Mouse (Mus musculus): ENCODE results near the gene Usp10.

The Usp10 gene

DNA sequence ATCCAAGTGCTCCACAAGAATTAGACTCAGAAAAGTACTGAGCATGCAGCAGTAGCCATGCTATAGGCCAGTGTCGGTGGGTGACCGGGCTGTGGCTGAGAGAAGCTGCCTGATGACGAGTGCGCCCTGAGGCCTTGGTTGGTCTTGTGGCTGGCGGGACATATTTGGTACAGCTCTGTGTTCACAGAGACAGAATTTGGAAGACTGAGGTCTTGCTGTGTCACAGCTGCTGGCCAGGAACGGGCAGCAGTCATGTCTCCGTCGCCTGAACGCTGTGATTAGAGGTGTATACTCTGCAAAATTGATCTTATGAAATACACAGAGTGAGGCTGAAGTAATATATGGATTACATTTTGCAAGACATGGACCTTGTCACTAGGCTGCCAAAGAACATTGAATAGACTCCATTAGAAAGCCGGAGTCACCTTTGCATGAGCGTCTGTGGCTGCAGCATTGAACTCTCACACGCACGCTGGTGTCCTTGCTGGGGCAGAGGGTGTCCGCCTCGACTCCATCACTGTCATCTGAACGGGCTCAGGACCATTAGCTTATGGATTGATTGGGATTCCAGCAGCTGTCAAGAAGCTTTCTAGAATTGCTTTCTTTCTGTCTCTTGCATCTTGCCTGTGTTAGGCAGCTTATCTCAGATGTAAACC, 6.2 kb downstream of the Usp10 start:
- no peak for DNase-seq

GRCm38 (mm10) chr8:119917415-119917814, 7.3 kb downstream of the Usp10 start:
- DNase-seq, result no peak

- no peak for DNase-seq
Measured at GRCm38 (mm10) chr8:119918155-119918567, 8.0 kb downstream of the Usp10 start.

- DNase-seq, result no peak
Measured at GRCm38 (mm10) chr8:119923259-119923658, 13.1 kb downstream of the Usp10 start.

GRCm38 (mm10) chr8:119925428-119925827, 15.3 kb downstream of the Usp10 start:
- DNase-seq, result no peak

DNA sequence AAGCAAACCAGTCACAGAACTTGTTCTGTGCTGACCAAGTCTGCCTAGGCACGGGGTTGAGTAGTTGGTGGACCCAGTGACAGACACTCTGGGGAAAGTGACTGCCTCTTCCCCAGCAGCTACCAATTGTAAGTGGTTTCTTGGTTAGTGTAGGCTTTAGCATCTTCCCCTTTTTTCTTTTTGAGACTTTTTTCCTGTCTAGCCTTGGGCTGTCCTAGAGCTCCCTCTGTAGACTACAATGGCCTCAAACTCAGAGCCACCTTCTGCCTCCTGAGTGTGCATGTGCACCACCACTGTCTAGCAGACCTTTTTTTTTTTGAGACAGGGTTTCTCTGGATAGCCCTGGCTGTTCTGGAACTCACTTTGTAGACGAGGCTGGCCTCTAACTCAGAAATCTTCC, 16.3 kb downstream of the Usp10 start:
- DNase-seq, result peak; percentile 60

DNA sequence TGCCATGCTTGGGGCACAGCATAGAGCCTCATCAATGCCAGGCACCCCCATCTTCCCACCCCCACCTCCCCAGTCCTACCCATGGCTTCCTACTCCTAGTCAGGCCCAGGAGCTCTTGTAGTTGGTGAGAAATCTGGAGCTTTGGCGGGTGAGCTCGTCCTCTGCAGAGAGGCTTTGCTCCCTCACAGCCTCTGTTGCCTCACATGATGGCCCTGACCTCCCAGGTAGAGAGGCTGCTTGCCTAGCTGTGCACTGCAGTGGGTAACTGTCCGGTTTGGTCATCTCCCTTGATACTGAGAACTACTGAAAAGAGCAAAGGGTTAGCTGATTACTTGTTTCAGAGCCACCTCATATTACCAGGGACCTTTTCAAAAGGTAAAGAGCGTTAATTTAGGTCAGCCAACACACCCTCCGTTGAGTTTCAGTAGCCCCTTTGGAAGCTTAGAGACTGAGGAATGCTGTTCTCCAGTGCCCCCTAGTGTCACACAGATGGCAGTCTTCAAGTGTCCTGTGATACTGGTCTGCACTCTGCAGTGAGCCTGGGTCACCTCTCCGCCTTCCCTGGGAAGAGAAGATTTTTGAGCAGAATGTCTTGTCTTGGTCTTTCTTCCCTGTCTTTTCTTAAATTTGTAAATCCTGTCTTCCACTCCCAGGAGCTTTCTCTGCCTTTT, 17.4 kb downstream of the Usp10 start:
- DNase-seq, result peak; percentile 72

- DNase-seq, result no peak
Measured at GRCm38 (mm10) chr8:119931317-119931716, 21.2 kb downstream of the Usp10 start.

DNA sequence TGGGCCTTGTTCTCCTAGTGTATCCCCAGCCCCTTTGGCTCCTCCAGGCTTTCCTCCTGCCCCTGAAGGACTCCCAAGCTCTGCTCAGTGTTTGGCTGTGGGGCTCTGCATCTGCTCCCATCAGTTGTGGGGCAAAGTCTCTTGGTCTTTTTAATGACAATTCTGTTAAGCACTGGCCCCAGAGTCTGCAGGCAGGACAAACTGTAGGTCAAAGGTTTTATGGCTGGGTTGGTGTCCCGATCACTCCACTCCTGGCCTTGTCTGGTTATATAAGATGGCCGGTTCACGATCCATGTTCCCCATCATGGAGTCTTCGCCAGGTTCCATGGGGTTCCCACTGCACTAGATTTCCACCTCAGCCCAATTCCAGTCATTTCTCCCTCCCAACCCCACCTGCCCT, 23.5 kb downstream of the Usp10 start:
- DNase-seq, result peak; percentile 74

GRCm38 (mm10) chr8:119935541-119935940, 25.4 kb downstream of the Usp10 start:
- DNase-seq, result peak; percentile 71

DNA sequence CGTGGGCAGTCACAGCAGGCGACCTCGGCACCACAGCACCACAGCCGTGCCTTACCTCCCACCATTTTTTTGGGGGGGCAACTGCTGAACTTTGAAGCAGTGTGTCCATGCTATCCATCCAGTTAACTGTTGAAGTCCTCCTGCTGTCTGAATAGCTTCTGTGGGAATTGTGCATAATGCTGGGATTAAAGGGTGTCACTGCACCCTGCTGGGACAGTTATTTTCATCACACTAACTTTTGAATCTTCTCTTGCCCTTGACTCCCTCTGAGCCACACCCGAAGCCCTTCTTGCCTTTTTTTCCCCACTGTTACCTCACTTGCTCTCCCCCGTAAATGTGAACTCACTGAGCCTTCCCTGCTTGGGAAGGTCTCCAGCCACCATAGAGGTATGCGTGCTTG, 28.3 kb downstream of the Usp10 start:
- no peak for DNase-seq

GRCm38 (mm10) chr8:119939336-119939735, 29.2 kb downstream of the Usp10 start:
- no peak for DNase-seq

- no peak for DNase-seq
Measured at GRCm38 (mm10) chr8:119941471-119941870, 31.3 kb downstream of the Usp10 start.

- no peak for DNase-seq
Measured at GRCm38 (mm10) chr8:119943616-119944015, 33.5 kb downstream of the Usp10 start.

- DNase-seq, result peak; percentile 89
Measured at GRCm38 (mm10) chr8:119944096-119944811, 34.1 kb downstream of the Usp10 start.

DNA sequence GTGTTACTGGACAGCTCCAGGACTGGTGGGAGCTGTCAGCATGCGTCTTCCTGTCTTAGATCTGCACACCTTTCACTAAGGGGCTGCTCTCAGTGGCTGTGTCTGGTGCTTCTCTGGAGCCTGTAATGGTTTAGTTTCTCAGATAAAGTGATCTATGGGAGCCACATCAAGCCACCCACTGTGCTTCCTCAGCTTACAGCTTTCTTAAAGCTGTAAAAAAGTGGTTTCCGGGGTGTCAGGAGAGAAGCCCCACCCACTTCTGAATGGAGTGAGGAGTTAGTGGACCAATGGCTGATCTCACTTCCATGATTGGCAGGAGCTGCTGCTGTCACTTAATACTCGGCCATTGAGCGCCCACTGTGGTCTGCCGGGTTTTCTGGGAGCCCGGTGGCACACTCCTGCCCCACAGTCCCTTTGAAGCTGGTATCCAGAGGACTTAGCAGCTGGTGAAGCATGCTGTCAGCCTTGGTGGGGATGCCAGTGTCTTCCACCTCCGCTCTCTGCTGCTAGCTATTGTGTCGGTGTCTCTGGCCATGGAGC, 36.2 kb downstream of the Usp10 start:
- DNase-seq, result no peak

DNA sequence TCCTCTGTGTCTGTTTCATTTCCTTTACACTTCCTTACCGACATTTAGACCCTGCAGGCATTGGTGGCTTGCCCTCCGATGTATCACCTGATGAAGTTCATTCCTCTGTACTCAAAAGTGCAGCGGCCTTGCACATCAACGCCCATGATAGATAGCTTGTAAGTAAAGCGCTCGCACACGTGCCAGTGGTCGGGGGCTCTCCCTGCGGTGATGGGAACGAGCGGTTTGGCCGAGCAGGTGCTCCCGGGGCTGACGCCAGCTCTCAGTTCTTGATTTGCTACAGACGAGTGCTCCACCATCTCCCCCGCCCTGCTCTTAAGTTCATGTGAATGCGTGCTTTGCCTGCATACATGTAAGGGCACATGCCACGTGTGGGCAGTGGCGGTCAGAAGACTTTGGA, 37.5 kb downstream of the Usp10 start:
- no peak for DNase-seq

DNA sequence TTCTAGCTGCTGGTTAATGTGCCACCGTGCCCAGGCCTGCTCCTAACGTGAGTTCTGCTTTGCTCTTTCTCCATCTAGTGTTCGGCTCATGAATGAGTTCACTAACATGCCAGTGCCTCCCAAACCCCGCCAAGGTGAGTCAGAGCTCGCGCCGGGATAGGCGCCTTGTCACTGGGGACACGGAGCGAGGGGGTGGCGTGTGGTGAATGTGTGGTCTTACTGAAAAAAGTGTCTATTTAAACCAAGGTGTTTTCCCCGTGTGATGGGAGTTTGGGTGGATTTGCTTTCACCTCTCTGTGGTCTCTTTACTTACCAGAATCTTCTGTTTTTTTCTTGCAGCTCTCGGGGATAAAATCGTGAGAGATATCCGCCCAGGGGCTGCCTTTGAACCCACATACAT, 38.2 kb downstream of the Usp10 start:
- no peak for DNase-seq

DNA sequence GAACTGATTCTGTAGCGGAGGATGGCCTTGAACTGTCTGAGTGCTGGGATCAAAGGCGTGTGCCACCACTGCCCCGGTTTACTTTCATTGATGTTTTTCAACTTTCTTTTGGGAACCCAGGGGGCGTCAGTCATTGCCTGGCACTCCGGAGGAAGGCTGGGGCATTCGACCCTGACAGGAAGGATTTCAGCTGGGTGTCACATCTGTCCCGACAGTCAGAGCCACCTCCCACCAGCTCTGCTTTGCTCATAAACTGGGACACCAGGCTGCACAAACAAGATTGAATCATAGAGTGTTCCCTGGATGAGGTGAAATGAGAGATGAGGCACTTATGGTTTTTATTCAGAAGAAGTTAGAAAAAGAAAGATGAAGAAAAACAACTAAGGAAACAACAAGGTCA, 42.1 kb downstream of the Usp10 start:
- no peak for DNase-seq

DNA sequence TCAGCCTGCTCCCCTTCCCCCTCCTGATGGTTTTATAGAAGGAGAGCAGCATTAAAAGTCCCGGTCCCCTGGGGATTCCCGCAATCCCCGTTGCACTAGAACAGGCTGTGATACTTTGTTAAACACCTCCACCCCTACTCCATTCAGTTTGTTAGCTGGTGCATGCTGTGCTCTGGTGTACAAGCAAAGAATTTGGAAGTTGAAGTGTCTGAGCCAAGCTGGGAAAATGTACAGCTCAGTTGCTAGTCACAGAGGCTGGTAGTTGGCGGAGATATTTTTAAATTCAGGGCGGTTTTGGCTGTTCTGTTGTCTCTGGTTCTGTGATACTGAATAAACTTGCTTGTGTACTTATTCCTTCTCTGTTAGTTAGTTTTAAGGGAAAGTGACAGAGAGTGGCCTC, 42.6 kb downstream of the Usp10 start:
- DNase-seq, result no peak

DNA sequence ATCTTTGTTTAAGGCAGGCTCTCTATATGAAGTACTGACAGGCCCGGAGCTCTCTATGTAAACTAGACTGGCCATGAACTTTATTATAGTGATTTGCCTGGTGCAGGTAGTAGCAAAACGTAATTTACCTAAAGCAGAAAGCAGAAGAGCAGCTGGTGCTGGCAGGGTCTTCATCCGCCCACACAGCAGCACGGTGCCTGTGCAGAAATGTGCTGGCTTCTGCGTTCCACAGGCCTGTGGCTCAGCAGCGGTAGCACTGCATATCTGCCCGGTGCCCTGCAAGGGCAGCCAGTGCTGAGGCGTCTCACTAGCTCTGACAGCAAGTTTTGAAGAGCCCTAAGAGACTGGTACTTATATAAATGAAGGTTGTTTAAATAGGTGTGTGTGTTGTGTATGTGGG, 45.2 kb downstream of the Usp10 start:
- no peak for DNase-seq

- DNase-seq, result peak; percentile 69
Measured at GRCm38 (mm10) chr8:119958076-119958475, 47.9 kb downstream of the Usp10 start.

- DNase-seq, result no peak
Measured at GRCm38 (mm10) chr8:119960531-119961104, 50.5 kb downstream of the Usp10 start.

DNA sequence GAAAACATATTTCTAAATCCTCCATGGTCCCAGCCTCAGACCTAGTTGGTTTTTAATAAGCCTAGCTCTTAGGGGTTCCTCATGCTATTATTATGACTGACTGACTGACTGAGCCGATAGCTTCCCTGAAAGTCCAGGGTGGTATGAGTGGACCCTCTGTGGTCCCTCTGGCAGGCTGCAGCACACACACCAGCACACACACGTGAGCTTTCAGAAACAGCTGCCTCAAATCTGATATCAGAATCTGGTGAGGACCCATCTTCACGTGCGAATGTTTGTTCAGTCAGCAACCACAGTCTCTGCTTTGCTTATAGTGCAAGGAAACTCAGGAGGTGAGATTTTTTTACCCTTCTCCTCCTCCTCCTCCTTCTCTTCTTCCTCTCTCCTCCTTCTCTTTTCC, 54.7 kb downstream of the Usp10 start:
- no peak for DNase-seq
